Mouse (Mus musculus): Measurements from ENCODE around the gene Numb. TPM values are rescaled to one million over a fixed set of nuclear protein-coding genes. Genes with fewer than 3 reads are reported as not detected.

Gene Numb
- polyA plus RNA-seq, 1 experiment from 2014 or later: 36.1 TPM

GRCm38 (mm10) chr12:83798313-83798712 lies 123.4 kb downstream of the Numb start:
- Histone ChIP-seq H3K9me3 (ENCODE audit: control insufficient read depth, low read length) (no peaks in the 10 kb centered on the region), H3K27ac (ENCODE audit: low read length) (no peak overlapping the region), H3K4me3 (ENCODE audit: low read length) (no peak overlapping the region), H3K4me1 (ENCODE audit: control insufficient read depth, insufficient read depth, low read length) (no peaks in the 10 kb centered on the region), H3K36me3 (ENCODE audit: control insufficient read depth, insufficient read depth, low read length) (peaks cover 4% of the 10 kb centered on the region; the same call in 1 of the 2 replicates), H3K4me2 (ENCODE audit: low read depth, low read length) (no peak overlapping the region), H3K27me3 (replicated peaks; ENCODE audit: control insufficient read depth, insufficient read depth, low read length) (no peaks in the 10 kb centered on the region), H3K9ac (ENCODE audit: low read depth, low read length) (no peak overlapping the region)
- 95% methylated on average over 5 of the region's 5 CpGs for WGBS
- no peak for ATAC-seq

- no peak overlapping the region for H3K4me2 ChIP-seq (ENCODE audit: low read depth, low read length)
- no peak overlapping the region for H3K4me3 ChIP-seq (ENCODE audit: low read length)
- H3K4me1 ChIP-seq (ENCODE audit: control insufficient read depth, insufficient read depth, low read length): no peaks in the 10 kb centered on the region
- no peak for ATAC-seq
- WGBS: 89% methylated on average over 7 of the region's 7 CpGs
- H3K9ac ChIP-seq (ENCODE audit: low read depth, low read length): no peak overlapping the region
- H3K9me3 ChIP-seq (ENCODE audit: control insufficient read depth, low read length): no peaks in the 10 kb centered on the region
- no peaks in the 10 kb centered on the region for H3K27me3 ChIP-seq (replicated peaks; ENCODE audit: control insufficient read depth, insufficient read depth, low read length)
- H3K27ac ChIP-seq (ENCODE audit: low read length): no peak overlapping the region
- peaks cover 9% of the 10 kb centered on the region; the same call in 1 of the 2 replicates for H3K36me3 ChIP-seq (ENCODE audit: control insufficient read depth, insufficient read depth, low read length)
Observed at GRCm38 (mm10) chr12:83795586-83795985, 126.1 kb downstream of the Numb start.

GRCm38 (mm10) chr12:83795051-83795450 lies 126.7 kb downstream of the Numb start:
- no peaks in the 10 kb centered on the region for H3K4me1 ChIP-seq (ENCODE audit: control insufficient read depth, insufficient read depth, low read length)
- no peak overlapping the region for H3K9ac ChIP-seq (ENCODE audit: low read depth, low read length)
- H3K4me2 ChIP-seq (ENCODE audit: low read depth, low read length): no peak overlapping the region
- H3K27me3 ChIP-seq (replicated peaks; ENCODE audit: control insufficient read depth, insufficient read depth, low read length): no peaks in the 10 kb centered on the region
- peaks cover 9% of the 10 kb centered on the region; the same call in 1 of the 2 replicates for H3K36me3 ChIP-seq (ENCODE audit: control insufficient read depth, insufficient read depth, low read length)
- H3K4me3 ChIP-seq (ENCODE audit: low read length): no peak overlapping the region
- WGBS: 65% methylated on average over 2 of the region's 2 CpGs
- ATAC-seq: no peak
- H3K9me3 ChIP-seq (ENCODE audit: control insufficient read depth, low read length): no peaks in the 10 kb centered on the region
- H3K27ac ChIP-seq (ENCODE audit: low read length): no peak overlapping the region

DNA sequence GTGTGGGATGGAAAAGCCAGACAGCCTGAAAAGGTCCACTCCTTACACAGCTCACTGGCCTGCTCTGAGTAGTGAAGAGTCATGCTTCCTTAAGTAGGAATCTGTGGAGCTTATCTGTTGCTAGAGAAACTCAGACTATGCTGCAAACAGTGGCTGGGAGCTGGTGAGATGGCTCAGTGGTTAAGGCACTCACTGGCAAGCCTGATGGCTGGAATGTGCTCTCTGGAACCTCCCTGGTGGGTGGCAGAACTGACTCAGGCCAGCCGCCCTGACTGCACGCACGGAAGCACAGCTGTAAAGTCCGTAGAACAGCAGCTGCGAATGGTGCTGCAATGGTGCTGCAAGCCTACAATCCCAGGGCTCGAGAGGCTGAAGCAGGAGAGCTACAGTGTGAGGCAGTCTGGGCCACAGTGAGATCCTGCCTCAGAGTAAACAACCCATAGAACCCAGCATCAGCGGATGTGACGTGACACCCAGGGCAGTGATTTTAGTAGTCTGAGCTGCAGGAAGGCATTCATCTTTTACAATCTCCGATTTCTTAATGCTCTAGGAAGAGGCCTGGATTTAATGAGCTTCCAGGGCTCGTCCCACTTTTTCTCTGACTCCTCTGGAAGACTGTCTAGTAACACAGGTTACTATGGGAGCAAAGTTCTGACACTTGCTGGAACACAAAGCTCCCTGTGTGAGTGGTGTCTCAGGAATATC lies 128.9 kb downstream of the Numb start:
- whole genome bisulfite sequencing: 67% methylated on average over 10 of the region's 10 CpGs
- Histone ChIP-seq H3K9me3 (ENCODE audit: control insufficient read depth, low read length) (no peaks in the 10 kb centered on the region), H3K4me3 (ENCODE audit: low read length) (no peak overlapping the region), H3K27me3 (replicated peaks; ENCODE audit: control insufficient read depth, insufficient read depth, low read length) (no peaks in the 10 kb centered on the region), H3K9ac (ENCODE audit: low read depth, low read length) (no peak overlapping the region), H3K36me3 (ENCODE audit: control insufficient read depth, insufficient read depth, low read length) (0 out of 2 replicates have a peak, but pooled peaks cover 9% of the 10 kb centered on the region), H3K4me1 (ENCODE audit: control insufficient read depth, insufficient read depth, low read length) (no peaks in the 10 kb centered on the region), H3K4me2 (ENCODE audit: low read depth, low read length) (no peak overlapping the region), H3K27ac (ENCODE audit: low read length) (no peak overlapping the region)
- no peak for ATAC-seq

GRCm38 (mm10) chr12:83791737-83792136 lies 130.0 kb downstream of the Numb start:
- 91% methylated on average over 10 of the region's 10 CpGs for WGBS
- H3K9me3 ChIP-seq (ENCODE audit: control insufficient read depth, low read length): no peaks in the 10 kb centered on the region
- ATAC-seq: no peak
- no peak overlapping the region for H3K27ac ChIP-seq (ENCODE audit: low read length)
- H3K4me2 ChIP-seq (ENCODE audit: low read depth, low read length): no peak overlapping the region
- no peak overlapping the region for H3K4me3 ChIP-seq (ENCODE audit: low read length)
- H3K27me3 ChIP-seq (replicated peaks; ENCODE audit: control insufficient read depth, insufficient read depth, low read length): no peaks in the 10 kb centered on the region
- H3K36me3 ChIP-seq (ENCODE audit: control insufficient read depth, insufficient read depth, low read length): 0 out of 2 replicates have a peak, but pooled peaks cover 9% of the 10 kb centered on the region
- no peak overlapping the region for H3K9ac ChIP-seq (ENCODE audit: low read depth, low read length)
- H3K4me1 ChIP-seq (ENCODE audit: control insufficient read depth, insufficient read depth, low read length): no peaks in the 10 kb centered on the region

DNA sequence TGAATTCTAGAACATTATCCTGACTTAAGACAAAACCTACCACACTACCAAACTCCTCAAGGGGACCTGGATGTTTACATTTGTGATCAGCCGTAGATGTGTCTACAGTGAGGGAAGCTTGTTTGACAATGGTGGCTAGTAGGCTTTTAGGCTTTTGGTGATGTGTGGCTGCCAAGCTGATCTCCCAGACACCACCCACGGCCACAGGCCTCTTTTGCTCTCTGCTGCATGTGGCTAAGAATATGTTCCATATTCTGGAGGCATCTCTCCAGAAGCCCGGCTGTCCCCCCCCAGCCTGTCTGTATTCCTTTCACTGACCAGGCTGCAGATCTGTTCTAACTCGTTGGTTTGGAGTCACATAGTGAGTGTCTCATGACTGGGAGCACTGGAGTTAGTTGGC lies 131.0 kb downstream of the Numb start:
- Histone ChIP-seq H3K4me2 (ENCODE audit: low read depth, low read length) (no peak overlapping the region), H3K27me3 (replicated peaks; ENCODE audit: control insufficient read depth, insufficient read depth, low read length) (no peaks in the 10 kb centered on the region)
- 75% methylated on average over 4 of the region's 4 CpGs for WGBS

DNA sequence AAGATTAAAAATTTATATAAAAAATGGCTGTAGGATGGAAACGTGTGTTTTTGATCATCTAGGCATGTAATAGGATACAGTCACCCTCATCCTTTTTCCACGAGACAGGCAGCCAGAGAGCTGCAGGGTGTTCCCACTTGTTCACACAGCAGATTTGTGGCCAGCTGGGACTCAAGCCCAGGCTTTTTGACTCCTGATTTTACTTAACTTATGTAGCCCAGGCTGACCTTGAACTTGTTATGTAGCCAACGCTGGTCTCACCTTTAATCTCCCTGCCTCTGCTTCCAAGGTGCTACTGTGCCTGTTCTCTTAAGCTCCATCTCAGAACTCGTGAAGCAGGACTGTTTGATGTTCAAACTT lies 132.0 kb downstream of the Numb start:
- 0 out of 2 replicates have a peak, but pooled peaks cover 5% of the 10 kb centered on the region for H3K36me3 ChIP-seq (ENCODE audit: control insufficient read depth, insufficient read depth, low read length)
- H3K4me3 ChIP-seq (ENCODE audit: low read length): no peak overlapping the region
- H3K4me2 ChIP-seq (ENCODE audit: low read depth, low read length): no peak overlapping the region
- H3K27ac ChIP-seq (ENCODE audit: low read length): no peak overlapping the region
- 55% methylated on average over 4 of the region's 4 CpGs for WGBS
- no peaks in the 10 kb centered on the region for H3K27me3 ChIP-seq (replicated peaks; ENCODE audit: control insufficient read depth, insufficient read depth, low read length)
- no peak for ATAC-seq
- no peaks in the 10 kb centered on the region for H3K9me3 ChIP-seq (ENCODE audit: control insufficient read depth, low read length)
- H3K9ac ChIP-seq (ENCODE audit: low read depth, low read length): no peak overlapping the region
- no peaks in the 10 kb centered on the region for H3K4me1 ChIP-seq (ENCODE audit: control insufficient read depth, insufficient read depth, low read length)

More for the DNA sequence above, 131.0 kb downstream of the Numb start:
- no peaks in the 10 kb centered on the region for H3K4me1 ChIP-seq (ENCODE audit: control insufficient read depth, insufficient read depth, low read length)
- H3K27ac ChIP-seq (ENCODE audit: low read length): no peak overlapping the region
- no peak overlapping the region for H3K9ac ChIP-seq (ENCODE audit: low read depth, low read length)
- ATAC-seq: no peak
- no peaks in the 10 kb centered on the region for H3K9me3 ChIP-seq (ENCODE audit: control insufficient read depth, low read length)
- no peak overlapping the region for H3K4me3 ChIP-seq (ENCODE audit: low read length)
- 0 out of 2 replicates have a peak, but pooled peaks cover 9% of the 10 kb centered on the region for H3K36me3 ChIP-seq (ENCODE audit: control insufficient read depth, insufficient read depth, low read length)

GRCm38 (mm10) chr12:83789051-83789780 lies 132.5 kb downstream of the Numb start:
- no peak overlapping the region for H3K9ac ChIP-seq (ENCODE audit: low read depth, low read length)
- 0 out of 2 replicates have a peak, but pooled peaks cover 5% of the 10 kb centered on the region for H3K36me3 ChIP-seq (ENCODE audit: control insufficient read depth, insufficient read depth, low read length)
- WGBS: 86% methylated on average over 17 of the region's 17 CpGs
- H3K27ac ChIP-seq (ENCODE audit: low read length): no peak overlapping the region
- H3K27me3 ChIP-seq (replicated peaks; ENCODE audit: control insufficient read depth, insufficient read depth, low read length): no peaks in the 10 kb centered on the region
- no peaks in the 10 kb centered on the region for H3K9me3 ChIP-seq (ENCODE audit: control insufficient read depth, low read length)
- no peak overlapping the region for H3K4me2 ChIP-seq (ENCODE audit: low read depth, low read length)
- no peak overlapping the region for H3K4me3 ChIP-seq (ENCODE audit: low read length)
- no peak for ATAC-seq
- H3K4me1 ChIP-seq (ENCODE audit: control insufficient read depth, insufficient read depth, low read length): no peaks in the 10 kb centered on the region

GRCm38 (mm10) chr12:83785305-83785704 lies 136.4 kb downstream of the Numb start:
- ATAC-seq: no peak
- WGBS: 73% methylated on average over 4 of the region's 4 CpGs

More at GRCm38 (mm10) chr12:83785305-83785704, 136.4 kb downstream of the Numb start:
- Histone ChIP-seq H3K4me3 (ENCODE audit: low read length) (no peak overlapping the region), H3K4me2 (ENCODE audit: low read depth, low read length) (no peak overlapping the region), H3K36me3 (ENCODE audit: control insufficient read depth, insufficient read depth, low read length) (no peaks in the 10 kb centered on the region), H3K9ac (ENCODE audit: low read depth, low read length) (no peak overlapping the region), H3K27ac (ENCODE audit: low read length) (no peak overlapping the region), H3K9me3 (ENCODE audit: control insufficient read depth, low read length) (no peaks in the 10 kb centered on the region), H3K4me1 (ENCODE audit: control insufficient read depth, insufficient read depth, low read length) (peaks cover 4% of the 10 kb centered on the region; the same call in 1 of the 2 replicates), H3K27me3 (replicated peaks; ENCODE audit: control insufficient read depth, insufficient read depth, low read length) (no peaks in the 10 kb centered on the region)
